Mouse (Mus musculus) kidney, postnatal 0 days (tissue): ENCODE measurements around the gene Slc26a6. TPM values are rescaled to one million over a fixed set of nuclear protein-coding genes. Genes with fewer than 3 reads are reported as not detected.

Experiments used
- ATAC-seq: fragments of 200-750 bp; cut with Nextera tagmentation; replicated peaks from 2 replicates; pipeline ENCODE4 v1.8.0; 2017; ENCODE audit warnings: low read depth, moderate number of reproducible peaks, moderate TSS enrichment, moderate library complexity; ENCODE audit not compliant: low FRiP score
- DNase-seq: peaks from one replicate; pipeline ENCODE4 v3.0.0-alpha.2; 2016; ENCODE audit warnings: low spot score
- H3K27ac ChIP-seq: fragments of 300-500 bp; sonication (generic); 2 replicates; pipeline ENCODE4 v1.5.1; 2014; ENCODE audit warnings: mild to moderate bottlenecking
- H3K27me3 ChIP-seq: fragments of 300-500 bp; sonication (generic); 2 replicates; pipeline ENCODE4 v1.6.1; 2014; ENCODE audit warnings: low read length, mixed read lengths; ENCODE audit not compliant: insufficient read depth
- H3K36me3 ChIP-seq: fragments of 300-500 bp; sonication (generic); 2 replicates; pipeline ENCODE4 v1.6.1; 2014; ENCODE audit warnings: low read length, mixed read lengths; ENCODE audit not compliant: insufficient read depth
- H3K4me1 ChIP-seq: fragments of 300-500 bp; sonication (generic); replicated peaks from 2 replicates; pipeline ENCODE4 v1.6.1; 2014; ENCODE audit warnings: antibody characterized with exemption, low read length, mixed read lengths; ENCODE audit not compliant: insufficient read depth
- H3K4me2 ChIP-seq: fragments of 300-500 bp; sonication (generic); 2 replicates; pipeline ENCODE4 v1.6.1; 2014; ENCODE audit warnings: mild to moderate bottlenecking, low read length, moderate library complexity, mixed read lengths
- H3K4me3 ChIP-seq: fragments of 300-500 bp; sonication (generic); replicated peaks from 2 replicates; pipeline ENCODE4 v1.5.1; 2014; ENCODE audit warnings: low read depth, low read length
- H3K9ac ChIP-seq: fragments of 300-500 bp; sonication (generic); 2 replicates; pipeline ENCODE4 v1.6.1; 2014; ENCODE audit warnings: low read depth, low read length
- H3K9me3 ChIP-seq: fragments of 300-500 bp; sonication (generic); replicated peaks from 2 replicates; pipeline ENCODE4 v1.6.1; 2016; ENCODE audit warnings: low read length, inconsistent platforms, mixed read lengths
- CTCF ChIP-seq: IDR thresholded peaks from 2 replicates; pipeline ENCODE4 v1.5.1; 2016; ENCODE audit warnings: antibody characterized with exemption, low read depth, mild to moderate bottlenecking, moderate library complexity
- WGBS: fragments of 180-500 bp; shearing (Covaris S2); extraction: QIAGEN DNeasy Blood & Tissue Kit; methylation state at CpG from one replicate; pipeline ENCODE4 v1.1.7; 2014; 5-methylcytosine and 5-hydroxymethylcytosine counted together
- polyA plus RNA-seq: library from polyadenylated mRNA; unstranded; fragments of >200 nt; fragmentation: Nextera tagmentation; extraction: Ambion mirVana; gene quantifications from 2 replicates; pipeline ENCODE4 v1.2.1, GENCODE M21; 2015

The Slc26a6 gene
- polyA plus RNA-seq, 1 experiment from 2014 or later = 10.7 TPM

GRCm38 (mm10) chr9:108925897-108926296 is 72.8 kb downstream of the Slc26a6 start:
- no peaks in the 10 kb centered on the region for H3K4me1 ChIP-seq
- no peaks in the 10 kb centered on the region for H3K9me3 ChIP-seq
- 44% methylated on average over 8 of the region's 8 CpGs for WGBS
- TF ChIP-seq CTCF = no peak
- no peak overlapping the region for H3K27ac ChIP-seq
- ATAC-seq (no peak), DNase-seq (peak; percentile 43)
- H3K4me2 ChIP-seq = no peak overlapping the region
- no peak overlapping the region for H3K9ac ChIP-seq
- no peaks in the 10 kb centered on the region for H3K27me3 ChIP-seq
- H3K4me3 ChIP-seq = no peak overlapping the region
- H3K36me3 ChIP-seq = no peaks in the 10 kb centered on the region

GRCm38 (mm10) chr9:108928424-108928823 is 75.3 kb downstream of the Slc26a6 start:
- DNase-seq (no peak), ATAC-seq (no peak)
- Histone ChIP-seq H3K4me3 (no peak overlapping the region), H3K27me3 (no peaks in the 10 kb centered on the region), H3K9ac (no peak overlapping the region), H3K9me3 (no peaks in the 10 kb centered on the region), H3K4me1 (no peaks in the 10 kb centered on the region), H3K27ac (no peak overlapping the region), H3K4me2 (no peak overlapping the region), H3K36me3 (no peaks in the 10 kb centered on the region)
- WGBS = 81% methylated on average over 3 of the region's 3 CpGs
- TF ChIP-seq CTCF = no peak

GRCm38 (mm10) chr9:108935991-108936390 is 82.9 kb downstream of the Slc26a6 start:
- Histone ChIP-seq H3K27me3 (no peaks in the 10 kb centered on the region), H3K4me1 (no peaks in the 10 kb centered on the region), H3K36me3 (peaks cover 19% of the 10 kb centered on the region), H3K9ac (no peak overlapping the region), H3K27ac (no peak overlapping the region), H3K9me3 (no peaks in the 10 kb centered on the region), H3K4me3 (no peak overlapping the region), H3K4me2 (no peak overlapping the region)
- DNase-seq (no peak), ATAC-seq (0 out of 2 replicates have a peak, but pooled peaks have one; percentile 3)
- WGBS = 22% methylated on average over 3 of the region's 3 CpGs
- no peak for TF ChIP-seq CTCF

DNA sequence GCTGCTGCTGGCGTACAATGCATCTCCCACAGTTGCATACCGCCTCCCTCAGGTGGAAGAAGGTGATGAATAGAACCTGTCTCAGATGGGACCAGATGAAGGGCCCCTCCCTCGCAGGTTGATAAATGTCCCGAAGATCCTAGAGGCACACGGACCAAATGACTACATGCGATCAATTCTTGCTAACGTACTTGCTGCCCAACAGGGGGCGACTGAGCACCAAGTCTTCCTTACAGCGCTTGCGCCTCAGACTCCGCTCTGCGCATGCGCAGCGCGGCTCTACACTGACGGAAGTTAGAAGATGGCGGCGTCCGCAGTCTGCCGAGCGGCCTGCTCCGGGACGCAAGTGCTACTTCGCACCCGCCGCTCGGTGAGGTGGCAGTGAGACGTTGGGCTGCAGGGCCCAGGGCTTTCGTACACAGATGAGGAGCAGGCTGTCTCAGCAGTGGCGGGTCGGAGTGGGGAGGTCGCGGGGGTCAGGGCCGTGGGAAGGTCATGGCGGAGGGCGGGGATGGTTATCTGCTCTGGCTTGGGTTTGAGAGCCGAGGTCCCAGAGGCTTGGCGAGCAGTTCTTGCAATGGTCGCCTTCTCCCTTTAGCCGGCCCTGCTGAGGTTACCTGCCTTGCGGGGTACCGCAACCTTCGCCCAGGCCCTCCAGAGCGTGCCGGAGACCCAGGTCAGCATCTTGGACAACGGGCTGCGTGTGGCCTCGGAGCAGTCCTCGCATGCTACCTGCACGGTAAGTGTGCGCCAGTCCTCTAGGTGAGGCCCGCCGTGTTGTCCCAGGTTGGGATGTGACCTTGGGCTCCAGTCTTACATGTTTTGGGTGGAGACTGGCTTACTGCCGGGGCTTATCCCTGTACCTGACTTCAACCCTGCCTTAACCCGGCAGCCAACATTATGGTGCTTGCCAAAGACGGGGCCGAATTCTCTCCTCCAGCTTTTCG is 83.6 kb downstream of the Slc26a6 start, which contains the start of gene Uqcrc1:
TSS of gene Uqcrc1 (plus strand) at position 216 of the 947 bp plus-strand sequence.
- ATAC-seq (peak; percentile 95), DNase-seq (peak; percentile 98)
- H3K9ac ChIP-seq = peak within 1 kb of the TSS; percentile 85
- H3K4me1 ChIP-seq = no peaks in the 10 kb centered on the region
- H3K27me3 ChIP-seq = no peaks in the 10 kb centered on the region
- under 1% methylated on average over 52 of the region's 58 CpGs for WGBS
- peak within 1 kb of the TSS; percentile 70 for H3K4me2 ChIP-seq
- TF ChIP-seq CTCF = peak; percentile 93
- H3K27ac ChIP-seq = peak within 1 kb of the TSS; percentile 79
- H3K9me3 ChIP-seq = no peaks in the 10 kb centered on the region
- peak within 1 kb of the TSS; percentile 88 for H3K4me3 ChIP-seq
- H3K36me3 ChIP-seq = peaks cover 25% of the 10 kb centered on the region

DNA sequence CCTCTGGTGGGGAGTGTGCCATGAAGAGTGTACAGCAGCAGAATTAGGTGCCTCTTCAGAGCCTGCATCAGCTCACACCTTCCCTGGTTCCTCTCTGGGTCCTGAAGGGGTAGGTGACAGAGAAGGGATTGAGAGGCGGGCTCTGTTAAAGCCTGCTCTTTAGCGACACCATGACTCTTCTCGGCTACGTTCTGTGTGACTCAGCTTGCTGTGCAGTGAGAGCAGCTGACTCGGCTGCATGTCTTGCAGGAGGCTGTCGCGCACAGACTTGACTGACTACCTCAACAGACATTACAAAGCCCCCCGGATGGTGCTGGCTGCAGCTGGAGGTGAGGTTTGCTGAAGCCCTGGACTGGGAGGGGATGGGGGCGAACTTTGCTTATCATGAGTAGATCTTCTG is 92.0 kb downstream of the Slc26a6 start:
- WGBS = 81% methylated on average over 9 of the region's 9 CpGs
- H3K4me3 ChIP-seq = no peak overlapping the region
- DNase-seq = no peak
- no peak for TF ChIP-seq CTCF
- H3K9ac ChIP-seq = no peak overlapping the region
- H3K27me3 ChIP-seq = no peaks in the 10 kb centered on the region
- no peak for ATAC-seq
- no peaks in the 10 kb centered on the region for H3K9me3 ChIP-seq
- peaks cover 65% of the 10 kb centered on the region for H3K36me3 ChIP-seq
- peaks cover 7% of the 10 kb centered on the region for H3K4me1 ChIP-seq
- no peak overlapping the region for H3K27ac ChIP-seq
- no peak overlapping the region for H3K4me2 ChIP-seq

GRCm38 (mm10) chr9:108945608-108946007 is 92.5 kb downstream of the Slc26a6 start:
- H3K36me3 ChIP-seq = peaks cover 65% of the 10 kb centered on the region
- H3K4me3 ChIP-seq = no peak overlapping the region
- no peaks in the 10 kb centered on the region for H3K27me3 ChIP-seq
- TF ChIP-seq CTCF = no peak
- H3K4me2 ChIP-seq = no peak overlapping the region
- ATAC-seq = no peak
- H3K9me3 ChIP-seq = no peaks in the 10 kb centered on the region
- 80% methylated on average over 5 of the region's 5 CpGs for WGBS
- no peak overlapping the region for H3K9ac ChIP-seq
- H3K27ac ChIP-seq = no peak overlapping the region
- no peak for DNase-seq
- peaks cover 7% of the 10 kb centered on the region for H3K4me1 ChIP-seq
